Mouse (Mus musculus) v-Abl transformed pro-B cells (cell line): ENCODE data around the gene Crybb2.

ENCODE experiments used
- in situ Hi-C, 2 experiments: fragments of 400-800 bp; cut with MboI; formaldehyde crosslinking; loops; one replicate each; pipeline ENCODE4 v1.15.1; 2025; ENCODE audit not compliant: unreplicated experiment in 2 of 2

The Crybb2 gene

GRCm38 (mm10) chr5:113070017-113070416, at the start of gene Crybb2:
Gene Crybb2 (minus strand): TSS chr5:113070117.
- in situ Hi-C loops = loop anchor here in 1 of 2 experiments (25.0 kb wide), 1 partner anchor 858 kb away; no protein-coding TSS in a partner anchor

DNA sequence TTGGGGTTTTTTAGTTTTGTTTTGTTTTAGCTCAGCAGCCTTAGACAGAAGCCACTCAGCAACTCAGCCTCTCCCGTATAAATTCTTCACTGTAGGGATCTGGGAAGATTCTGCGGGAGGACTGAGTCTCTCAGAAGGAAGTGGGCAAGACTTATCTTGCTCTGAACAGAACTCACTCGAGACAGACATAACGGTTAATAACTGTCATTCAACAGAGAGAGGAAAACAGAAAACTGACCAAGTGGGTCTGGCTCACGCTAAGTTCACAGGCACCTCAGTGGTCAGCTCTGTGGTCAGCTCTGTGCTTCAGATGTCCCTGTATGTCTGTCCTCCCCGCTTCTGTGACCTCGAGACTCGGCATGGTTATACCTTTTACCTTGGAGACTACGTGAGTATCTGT, 49.4 kb upstream of the Crybb2 start:
- in situ Hi-C loops = loop anchor here in 1 of 2 experiments (25.0 kb wide), 1 partner anchor 1468 kb away; no protein-coding TSS in a partner anchor

DNA sequence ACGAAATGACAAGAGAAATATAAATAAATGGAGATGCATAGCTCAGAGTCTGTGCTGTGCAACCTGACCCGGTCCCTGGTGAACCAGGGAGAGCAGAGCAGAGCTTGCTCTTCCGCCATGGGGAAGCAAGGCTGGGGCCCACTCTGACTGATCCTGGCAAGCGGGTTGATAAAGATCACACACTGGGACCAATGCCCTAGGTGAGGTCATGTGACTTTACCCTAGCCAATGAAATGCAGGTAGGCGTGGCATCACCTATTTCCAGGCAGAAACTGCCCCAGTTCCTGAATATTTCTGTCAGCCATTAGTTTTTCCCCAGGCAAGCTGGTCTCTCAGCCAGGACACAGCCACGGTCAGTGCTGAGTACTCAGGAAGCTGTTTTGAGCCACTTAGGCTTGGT, 48.8 kb upstream of the Crybb2 start:
- in situ Hi-C loops = loop anchor here in 1 of 2 experiments (25.0 kb wide), 1 partner anchor 1469 kb away; no protein-coding TSS in a partner anchor

GRCm38 (mm10) chr5:113117361-113117760, 47.4 kb upstream of the Crybb2 start:
- in situ Hi-C loops = loop anchor here in 1 of 2 experiments (25.0 kb wide), 1 partner anchor 1470 kb away; no protein-coding TSS in a partner anchor

DNA sequence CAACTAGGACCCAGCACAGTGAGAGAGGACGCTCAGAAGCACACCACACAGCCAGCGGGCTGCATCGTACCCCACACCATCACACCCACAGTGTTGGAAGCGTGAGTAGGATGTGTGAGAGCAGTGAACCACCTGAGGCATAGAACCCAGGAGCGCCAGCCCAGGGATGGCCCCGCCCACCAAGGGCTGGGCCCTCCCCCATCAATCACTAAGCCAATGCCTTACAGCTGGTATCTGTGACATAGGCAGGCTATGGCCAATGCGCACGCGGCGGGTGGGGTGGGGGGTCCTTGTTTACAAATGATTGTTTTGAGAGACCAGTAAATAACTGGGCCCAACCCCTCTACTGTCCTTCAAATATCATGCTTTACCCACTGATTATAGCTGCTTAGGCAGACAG, 46.0 kb upstream of the Crybb2 start:
- in situ Hi-C loops = loop anchor here in 1 of 2 experiments (25.0 kb wide), 1 partner anchor 1471 kb away; no protein-coding TSS in a partner anchor

DNA sequence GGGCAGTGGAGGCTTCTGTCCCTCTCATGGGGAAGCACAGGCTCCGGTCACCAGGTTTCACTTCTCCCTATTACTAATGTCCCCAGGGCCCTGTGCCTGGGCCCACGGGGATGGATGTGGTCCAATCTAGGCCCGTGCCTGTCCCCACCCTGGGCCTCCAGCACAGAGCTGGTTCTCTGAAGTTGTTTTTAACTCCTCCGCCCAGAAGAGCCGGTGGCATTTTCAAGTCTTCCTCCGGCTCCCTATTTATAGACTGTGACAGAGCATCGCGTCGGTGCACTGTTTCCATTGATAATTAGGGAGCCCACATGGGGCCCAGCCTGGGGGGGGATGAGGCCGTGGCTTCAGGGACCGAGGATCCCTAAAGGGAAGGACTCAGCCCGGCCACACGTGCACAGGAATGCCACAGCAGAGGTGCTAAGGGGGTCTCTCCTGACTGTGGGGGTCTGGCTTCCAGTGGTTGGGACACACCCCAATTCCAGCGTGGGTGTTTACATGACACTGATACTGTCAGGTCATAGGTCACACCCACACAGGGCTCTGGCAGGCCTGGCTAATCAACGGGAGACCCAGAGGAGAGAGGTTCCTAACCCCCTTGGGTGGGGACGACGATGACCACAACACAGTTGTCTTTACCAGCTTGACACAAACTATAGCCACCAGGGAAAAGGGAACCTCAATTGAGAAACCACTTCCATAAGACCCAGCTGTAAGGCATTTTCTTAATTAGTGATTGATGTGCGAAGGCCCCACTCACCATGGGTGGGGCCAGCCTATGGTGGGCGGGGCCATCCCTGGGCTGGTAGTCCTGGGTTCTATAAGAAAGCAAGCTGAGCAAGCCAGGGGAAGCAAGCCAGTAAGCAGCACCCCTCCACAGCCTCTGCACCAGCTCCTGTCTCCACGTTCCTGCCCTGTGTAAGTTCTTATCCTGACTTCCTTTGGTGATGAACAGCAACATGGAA, 44.6 kb upstream of the Crybb2 start:
- in situ Hi-C loops = loop anchor here in 1 of 2 experiments (25.0 kb wide), 1 partner anchor 1473 kb away; no protein-coding TSS in a partner anchor

DNA sequence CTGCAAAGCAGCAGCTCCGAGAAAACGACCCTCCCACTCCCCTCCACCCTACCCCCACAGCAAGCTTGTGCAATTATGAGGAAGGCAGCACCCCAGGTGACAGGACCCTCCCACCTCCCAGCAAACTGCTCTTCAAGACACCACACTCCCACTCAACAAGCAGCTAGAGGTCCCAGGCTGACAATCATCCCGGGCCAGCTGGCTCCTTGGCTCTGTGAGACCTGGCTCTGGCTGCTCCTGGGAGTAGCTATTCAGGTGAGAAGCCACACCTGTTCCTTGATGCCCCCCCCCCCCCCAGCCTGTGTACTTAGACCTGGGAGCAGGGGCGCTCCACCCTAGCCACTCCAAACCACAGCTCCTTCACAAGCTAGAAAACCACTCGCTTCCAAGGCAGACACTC, 43.2 kb upstream of the Crybb2 start:
- in situ Hi-C loops = loop anchor here in 1 of 2 experiments (25.0 kb wide), 1 partner anchor 1474 kb away; no protein-coding TSS in a partner anchor

DNA sequence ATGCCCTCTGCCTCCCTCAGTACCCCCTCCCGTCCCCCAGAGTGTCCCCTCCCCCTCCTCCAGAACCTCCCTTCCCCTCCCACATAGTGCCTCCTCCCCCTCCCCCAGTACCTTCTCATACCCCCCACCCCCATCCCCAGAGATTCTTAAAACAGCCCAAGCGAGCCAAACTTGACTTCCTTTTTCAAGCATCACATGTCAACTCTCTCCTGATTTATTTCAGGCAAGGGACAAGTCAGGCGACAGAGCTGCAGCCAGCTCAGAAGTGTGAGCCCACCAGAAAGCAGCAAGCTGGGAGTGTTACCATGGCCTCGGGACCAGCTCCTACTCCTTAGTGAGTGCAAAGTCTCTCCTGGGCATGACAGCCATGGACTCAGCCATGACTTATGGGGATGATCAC, 41.4 kb upstream of the Crybb2 start:
- in situ Hi-C loops = loop anchor here in 1 of 2 experiments (25.0 kb wide), 1 partner anchor 1476 kb away; no protein-coding TSS in a partner anchor

DNA sequence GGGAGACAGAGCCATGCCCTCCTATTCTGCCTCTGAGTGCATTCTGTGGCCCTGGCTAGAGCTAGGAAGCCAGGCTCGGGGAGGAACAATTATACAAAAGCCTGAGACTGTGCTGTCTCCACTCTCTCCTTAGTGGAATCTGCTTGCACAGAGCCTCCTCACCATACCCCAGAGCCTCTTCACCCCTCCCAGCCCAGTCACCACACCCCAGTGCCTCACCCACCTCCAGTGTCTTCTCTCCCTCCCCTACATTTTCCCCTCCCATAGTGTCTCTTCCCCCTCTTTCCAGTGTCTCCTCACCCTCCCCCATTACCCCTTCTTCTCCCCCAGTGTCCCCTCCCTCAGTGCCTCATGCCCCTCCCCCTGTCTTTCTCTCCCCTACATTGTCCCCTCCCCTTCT, 41.0 kb upstream of the Crybb2 start:
- in situ Hi-C loops = loop anchor here in 1 of 2 experiments (25.0 kb wide), 1 partner anchor 1476 kb away; no protein-coding TSS in a partner anchor

DNA sequence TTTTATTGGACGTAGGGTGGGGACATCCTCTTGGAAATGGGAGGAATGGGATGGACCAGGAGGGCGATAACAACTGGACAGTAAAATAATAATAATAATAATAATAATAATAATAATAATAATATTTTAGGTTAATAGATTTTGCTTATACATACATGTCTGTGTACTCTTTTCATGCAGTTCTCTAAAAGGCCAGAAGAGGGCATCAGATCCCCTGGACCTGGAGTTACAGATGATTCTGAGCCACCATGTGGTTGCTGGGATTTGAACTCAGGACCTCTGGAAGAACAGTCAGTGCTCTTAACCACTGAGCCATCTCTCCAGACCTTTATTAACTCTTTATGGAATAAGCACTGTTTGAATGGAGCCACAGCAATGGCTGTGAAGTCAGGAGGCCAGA, 39.7 kb upstream of the Crybb2 start:
- in situ Hi-C loops = loop anchor here (5.0 to 25.0 kb wide), 3 partner anchors 43 to 1478 kb away; partner anchors contain the start of gene Ficd (in 1 of the 2)

- in situ Hi-C loops = loop anchor here (5.0 to 25.0 kb wide), 3 partner anchors 44 to 1479 kb away; partner anchors contain the start of gene Ficd (in 1 of the 2)
Measured at GRCm38 (mm10) chr5:113108165-113108764, 38.3 kb upstream of the Crybb2 start.

- in situ Hi-C loops = loop anchor here (5.0 to 25.0 kb wide), 3 partner anchors 45 to 1480 kb away; partner anchors contain the start of gene Ficd (in 1 of the 2)
Measured at GRCm38 (mm10) chr5:113107709-113108108, 37.8 kb upstream of the Crybb2 start.

GRCm38 (mm10) chr5:113106594-113106993, 36.7 kb upstream of the Crybb2 start:
- in situ Hi-C loops = loop anchor here (5.0 to 25.0 kb wide), 3 partner anchors 46 to 1481 kb away; partner anchors contain the start of gene Ficd (in 1 of the 2)

- in situ Hi-C loops = loop anchor here (5.0 to 25.0 kb wide), 3 partner anchors 47 to 1482 kb away; partner anchors contain the start of gene Ficd (in 1 of the 2)
Measured at GRCm38 (mm10) chr5:113105481-113105880, 35.6 kb upstream of the Crybb2 start.

DNA sequence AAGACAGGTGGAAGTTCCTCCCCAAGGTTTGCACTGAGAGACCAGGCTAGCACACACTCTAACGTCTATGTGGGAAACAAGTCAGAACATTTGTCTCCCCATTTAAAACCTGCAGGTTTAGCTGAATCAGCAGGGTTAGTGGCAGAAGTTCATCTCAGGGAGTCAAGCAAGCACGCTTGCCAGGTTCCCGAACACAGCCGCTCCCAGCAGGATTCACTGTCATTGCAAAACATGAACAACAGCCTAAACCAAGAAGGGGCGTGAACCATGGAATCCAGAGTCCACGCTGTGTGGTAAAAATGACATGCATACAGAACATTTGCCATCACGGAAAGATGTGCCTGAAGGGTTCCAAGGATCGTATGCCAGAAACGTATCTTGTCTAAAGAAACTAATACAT, 35.1 kb upstream of the Crybb2 start:
- in situ Hi-C loops = loop anchor here (5.0 to 25.0 kb wide), 3 partner anchors 47 to 1482 kb away; partner anchors contain the start of gene Ficd (in 1 of the 2)

- in situ Hi-C loops = loop anchor here in 1 of 2 experiments (10.0 to 25.0 kb wide), 2 partner anchors 632 to 1485 kb away; partner anchors contain the start of gene Ficd
Measured at GRCm38 (mm10) chr5:113102455-113102854, 32.5 kb upstream of the Crybb2 start.

DNA sequence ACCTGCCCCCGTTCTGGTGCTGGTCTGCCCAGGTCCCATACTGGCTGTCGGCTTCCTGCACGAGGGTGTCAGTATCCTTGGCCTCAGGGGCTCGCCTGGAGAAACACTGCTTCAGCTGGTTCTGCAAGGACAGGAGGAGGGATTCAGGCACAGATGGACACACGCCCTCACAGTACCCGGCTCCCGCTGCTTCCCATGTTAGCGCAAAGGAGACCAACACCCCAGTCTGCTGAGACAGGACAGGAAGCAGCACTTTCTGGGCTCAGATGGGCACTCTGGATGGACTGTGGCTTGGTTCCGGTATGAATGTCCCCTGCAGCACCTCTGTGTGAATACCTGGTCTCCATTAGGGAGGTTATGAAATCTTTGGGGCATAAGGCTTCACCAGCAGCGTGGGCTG, 31.5 kb upstream of the Crybb2 start:
- in situ Hi-C loops = loop anchor here in 1 of 2 experiments (10.0 to 25.0 kb wide), 2 partner anchors 633 to 1486 kb away; partner anchors contain the start of gene Ficd

DNA sequence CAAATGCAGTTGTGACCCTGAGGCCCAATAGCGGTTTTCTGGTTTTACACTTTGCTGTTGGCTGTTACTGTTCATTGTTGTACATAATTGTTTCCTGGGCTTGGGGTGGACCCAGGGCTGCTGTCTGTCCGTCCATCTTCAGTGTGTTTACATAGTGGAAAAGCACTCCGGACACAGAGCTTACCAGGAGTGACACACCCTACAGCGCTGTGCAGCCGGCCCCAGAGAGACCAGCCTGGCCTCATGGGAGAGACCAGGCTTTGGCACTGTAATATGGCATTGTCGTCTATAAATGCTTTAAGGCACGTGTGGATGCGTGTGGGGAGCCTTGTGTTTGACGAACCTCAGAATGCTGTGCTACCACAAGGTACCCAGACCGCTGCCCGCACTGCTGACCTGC, 30.5 kb upstream of the Crybb2 start:
- in situ Hi-C loops = loop anchor here in 1 of 2 experiments (10.0 to 25.0 kb wide), 2 partner anchors 634 to 1487 kb away; partner anchors contain the start of gene Ficd

GRCm38 (mm10) chr5:113099546-113099945, 29.6 kb upstream of the Crybb2 start:
- in situ Hi-C loops = loop anchor here (5.0 to 25.0 kb wide), 4 partner anchors 68 to 635 kb away; partner anchors contain the start of genes Aym1 (in 1 of the 2) and Ficd (in 1 of the 2)

DNA sequence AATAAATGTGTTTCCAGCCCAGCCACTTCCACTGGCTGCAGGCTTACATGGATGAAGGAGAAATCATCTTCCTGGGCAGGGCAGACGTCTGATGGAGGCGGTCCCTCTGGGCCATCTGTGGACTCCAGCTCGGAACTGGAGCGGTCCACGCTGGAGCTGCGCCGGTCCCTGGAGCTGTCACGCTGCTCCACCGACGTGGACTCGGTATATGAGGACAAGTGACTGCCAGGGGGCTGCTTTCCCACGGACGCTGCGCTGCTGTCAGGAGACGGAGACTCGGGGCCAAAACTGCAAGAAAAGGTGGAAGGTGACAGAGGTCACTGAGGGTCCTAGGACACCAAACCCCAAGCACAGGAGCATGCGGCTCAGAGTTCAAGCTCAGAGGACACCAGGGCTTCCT, 27.6 kb upstream of the Crybb2 start:
- in situ Hi-C loops = loop anchor here (5.0 to 25.0 kb wide), 4 partner anchors 70 to 637 kb away; partner anchors contain the start of genes Aym1 (in 1 of the 2) and Ficd (in 1 of the 2)
